Mouse (Mus musculus): ENCODE data around the gene Ppm1b. TPM values are rescaled to one million over a fixed set of nuclear protein-coding genes. Genes with fewer than 3 reads are reported as not detected.

Gene Ppm1b
- polyA plus RNA-seq, 1 experiment from 2014 or later: 73.7 TPM

GRCm38 (mm10) chr17:84936809-84937208, 19.7 kb upstream of the Ppm1b start:
- WGBS: 88% methylated on average over 5 of the region's 5 CpGs
- ATAC-seq (ENCODE audit: low read depth) (no peak), DNase-seq (ENCODE audit: low spot score) (no peak)
- Histone ChIP-seq H3K36me3 (ENCODE audit: control insufficient read depth, insufficient read depth, low read length) (no peaks in the 10 kb centered on the region), H3K9me3 (ENCODE audit: control insufficient read depth, low read length) (peaks cover 3% of the 10 kb centered on the region; the same call in 1 of the 2 replicates), H3K27me3 (replicated peaks; ENCODE audit: control insufficient read depth, insufficient read depth, low read length) (no peaks in the 10 kb centered on the region), H3K4me2 (ENCODE audit: low read depth, low read length) (no peak overlapping the region), H3K4me1 (ENCODE audit: control insufficient read depth, insufficient read depth, low read length) (no peaks in the 10 kb centered on the region), H3K4me3 (ENCODE audit: low read depth, low read length) (no peak overlapping the region), H3K27ac (replicated peaks; ENCODE audit: low read depth, low read length) (no peak overlapping the region), H3K9ac (ENCODE audit: low read depth, low read length) (no peak overlapping the region)

- Histone ChIP-seq H3K4me3 (ENCODE audit: low read depth, low read length) (no peak overlapping the region), H3K36me3 (ENCODE audit: control insufficient read depth, insufficient read depth, low read length) (no peaks in the 10 kb centered on the region), H3K4me1 (ENCODE audit: control insufficient read depth, insufficient read depth, low read length) (no peaks in the 10 kb centered on the region), H3K4me2 (ENCODE audit: low read depth, low read length) (no peak overlapping the region), H3K9ac (ENCODE audit: low read depth, low read length) (no peak overlapping the region), H3K27me3 (replicated peaks; ENCODE audit: control insufficient read depth, insufficient read depth, low read length) (no peaks in the 10 kb centered on the region), H3K9me3 (ENCODE audit: control insufficient read depth, low read length) (peaks cover 3% of the 10 kb centered on the region; the same call in 1 of the 2 replicates), H3K27ac (replicated peaks; ENCODE audit: low read depth, low read length) (no peak overlapping the region)
- no peak for DNase-seq (ENCODE audit: low spot score)
- no peak for ATAC-seq (ENCODE audit: low read depth)
- 84% methylated on average over 7 of the region's 7 CpGs for WGBS
These were observed 19.3 kb upstream of the Ppm1b start for GRCm38 (mm10) chr17:84937220-84937619.

- H3K36me3 ChIP-seq (ENCODE audit: control insufficient read depth, insufficient read depth, low read length): no peaks in the 10 kb centered on the region
- DNase-seq (ENCODE audit: low spot score): no peak
- H3K4me3 ChIP-seq (ENCODE audit: low read depth, low read length): no peak overlapping the region
- no peaks in the 10 kb centered on the region for H3K4me1 ChIP-seq (ENCODE audit: control insufficient read depth, insufficient read depth, low read length)
- peaks cover 3% of the 10 kb centered on the region; the same call in 1 of the 2 replicates for H3K9me3 ChIP-seq (ENCODE audit: control insufficient read depth, low read length)
- no peak overlapping the region for H3K4me2 ChIP-seq (ENCODE audit: low read depth, low read length)
- no peak for ATAC-seq (ENCODE audit: low read depth)
- no peak overlapping the region for H3K27ac ChIP-seq (replicated peaks; ENCODE audit: low read depth, low read length)
- no peaks in the 10 kb centered on the region for H3K27me3 ChIP-seq (replicated peaks; ENCODE audit: control insufficient read depth, insufficient read depth, low read length)
- 93% methylated on average over 4 of the region's 4 CpGs for WGBS
- H3K9ac ChIP-seq (ENCODE audit: low read depth, low read length): no peak overlapping the region
These were observed 18.3 kb upstream of the Ppm1b start for GRCm38 (mm10) chr17:84938215-84938614.

- H3K4me1 ChIP-seq (ENCODE audit: control insufficient read depth, insufficient read depth, low read length): no peaks in the 10 kb centered on the region
- no peak overlapping the region for H3K4me3 ChIP-seq (ENCODE audit: low read depth, low read length)
- no peaks in the 10 kb centered on the region for H3K36me3 ChIP-seq (ENCODE audit: control insufficient read depth, insufficient read depth, low read length)
- H3K9ac ChIP-seq (ENCODE audit: low read depth, low read length): no peak overlapping the region
- H3K27me3 ChIP-seq (replicated peaks; ENCODE audit: control insufficient read depth, insufficient read depth, low read length): no peaks in the 10 kb centered on the region
- ATAC-seq (ENCODE audit: low read depth) (no peak), DNase-seq (ENCODE audit: low spot score) (no peak)
- H3K9me3 ChIP-seq (ENCODE audit: control insufficient read depth, low read length): peaks cover 3% of the 10 kb centered on the region; the same call in 1 of the 2 replicates
- no peak overlapping the region for H3K27ac ChIP-seq (replicated peaks; ENCODE audit: low read depth, low read length)
- 71% methylated on average over 9 of the region's 9 CpGs for WGBS
- no peak overlapping the region for H3K4me2 ChIP-seq (ENCODE audit: low read depth, low read length)
These were observed 16.4 kb upstream of the Ppm1b start for GRCm38 (mm10) chr17:84940017-84940731.

GRCm38 (mm10) chr17:84941291-84941868, 15.2 kb upstream of the Ppm1b start:
- Histone ChIP-seq H3K9me3 (ENCODE audit: control insufficient read depth, low read length) (peaks cover 3% of the 10 kb centered on the region; the same call in 1 of the 2 replicates), H3K4me2 (ENCODE audit: low read depth, low read length) (no peak overlapping the region), H3K27ac (replicated peaks; ENCODE audit: low read depth, low read length) (no peak overlapping the region), H3K4me3 (ENCODE audit: low read depth, low read length) (no peak overlapping the region), H3K27me3 (replicated peaks; ENCODE audit: control insufficient read depth, insufficient read depth, low read length) (no peaks in the 10 kb centered on the region), H3K9ac (ENCODE audit: low read depth, low read length) (no peak overlapping the region), H3K36me3 (ENCODE audit: control insufficient read depth, insufficient read depth, low read length) (no peaks in the 10 kb centered on the region), H3K4me1 (ENCODE audit: control insufficient read depth, insufficient read depth, low read length) (no peaks in the 10 kb centered on the region)
- DNase-seq (ENCODE audit: low spot score): no peak
- no peak for ATAC-seq (ENCODE audit: low read depth)
- WGBS: 85% methylated on average over 13 of the region's 13 CpGs

- Histone ChIP-seq H3K4me1 (ENCODE audit: control insufficient read depth, insufficient read depth, low read length) (no peaks in the 10 kb centered on the region), H3K27me3 (replicated peaks; ENCODE audit: control insufficient read depth, insufficient read depth, low read length) (no peaks in the 10 kb centered on the region), H3K4me2 (ENCODE audit: low read depth, low read length) (no peak overlapping the region), H3K9me3 (ENCODE audit: control insufficient read depth, low read length) (peaks cover 3% of the 10 kb centered on the region; the same call in 1 of the 2 replicates), H3K9ac (ENCODE audit: low read depth, low read length) (no peak overlapping the region), H3K4me3 (ENCODE audit: low read depth, low read length) (no peak overlapping the region), H3K36me3 (ENCODE audit: control insufficient read depth, insufficient read depth, low read length) (no peaks in the 10 kb centered on the region), H3K27ac (replicated peaks; ENCODE audit: low read depth, low read length) (no peak overlapping the region)
- ATAC-seq (ENCODE audit: low read depth) (no peak), DNase-seq (ENCODE audit: low spot score) (no peak)
- WGBS: 86% methylated on average over 10 of the region's 10 CpGs
These were observed 14.0 kb upstream of the Ppm1b start for GRCm38 (mm10) chr17:84942358-84943032.

GRCm38 (mm10) chr17:84943033-84943393, 13.5 kb upstream of the Ppm1b start:
- Histone ChIP-seq H3K27me3 (replicated peaks; ENCODE audit: control insufficient read depth, insufficient read depth, low read length) (no peaks in the 10 kb centered on the region), H3K9ac (ENCODE audit: low read depth, low read length) (no peak overlapping the region), H3K4me3 (ENCODE audit: low read depth, low read length) (no peak overlapping the region), H3K36me3 (ENCODE audit: control insufficient read depth, insufficient read depth, low read length) (no peaks in the 10 kb centered on the region), H3K4me1 (ENCODE audit: control insufficient read depth, insufficient read depth, low read length) (no peaks in the 10 kb centered on the region), H3K27ac (replicated peaks; ENCODE audit: low read depth, low read length) (no peak overlapping the region), H3K9me3 (ENCODE audit: control insufficient read depth, low read length) (peaks cover 3% of the 10 kb centered on the region; the same call in 1 of the 2 replicates), H3K4me2 (ENCODE audit: low read depth, low read length) (no peak overlapping the region)
- DNase-seq (ENCODE audit: low spot score): no peak
- ATAC-seq (ENCODE audit: low read depth): no peak
- 57% methylated on average over 2 of the region's 2 CpGs for WGBS

- Histone ChIP-seq H3K27me3 (replicated peaks; ENCODE audit: control insufficient read depth, insufficient read depth, low read length) (no peaks in the 10 kb centered on the region), H3K9me3 (ENCODE audit: control insufficient read depth, low read length) (no peaks in the 10 kb centered on the region), H3K9ac (ENCODE audit: low read depth, low read length) (no peak overlapping the region), H3K4me3 (ENCODE audit: low read depth, low read length) (no peak overlapping the region), H3K4me1 (ENCODE audit: control insufficient read depth, insufficient read depth, low read length) (no peaks in the 10 kb centered on the region), H3K27ac (replicated peaks; ENCODE audit: low read depth, low read length) (no peak overlapping the region), H3K4me2 (ENCODE audit: low read depth, low read length) (no peak overlapping the region), H3K36me3 (ENCODE audit: control insufficient read depth, insufficient read depth, low read length) (no peaks in the 10 kb centered on the region)
- ATAC-seq (ENCODE audit: low read depth) (no peak), DNase-seq (ENCODE audit: low spot score) (no peak)
- 84% methylated on average over 6 of the region's 6 CpGs for WGBS
These were observed 12.2 kb upstream of the Ppm1b start for GRCm38 (mm10) chr17:84944348-84944747.

All from embryonic facial prominence, embryonic 14.5 days (tissue).